Mouse (Mus musculus) monocyte, adult 5-6 weeks (primary cell): ENCODE measurements around the gene Lurap1. TPM values are rescaled to one million over a fixed set of nuclear protein-coding genes. Genes with fewer than 3 reads are reported as not detected.
A peak's percentile ranks its signal among the peaks of the same experiment; 100 is the strongest.

Source experiments
- ATAC-seq: fragments of 153-309, 156-312 bp; replicated peaks from 2 replicates; pipeline ENCODE4 v1.8.0; 2017; ENCODE audit warnings: mild to moderate bottlenecking; ENCODE audit not compliant: low TSS enrichment, insufficient number of reproducible peaks, severe bottlenecking, poor library complexity, low FRiP score
- total RNA-seq: library from RNA; stranded (forward); fragments of 200-1000, 200-491, 200-594 nt; gene quantifications from 3 replicates; pipeline ENCODE4 v1.2.3, GENCODE M21; 2017

Gene Lurap1
- total RNA-seq, 1 experiment from 2014 or later = 0.19 TPM

DNA sequence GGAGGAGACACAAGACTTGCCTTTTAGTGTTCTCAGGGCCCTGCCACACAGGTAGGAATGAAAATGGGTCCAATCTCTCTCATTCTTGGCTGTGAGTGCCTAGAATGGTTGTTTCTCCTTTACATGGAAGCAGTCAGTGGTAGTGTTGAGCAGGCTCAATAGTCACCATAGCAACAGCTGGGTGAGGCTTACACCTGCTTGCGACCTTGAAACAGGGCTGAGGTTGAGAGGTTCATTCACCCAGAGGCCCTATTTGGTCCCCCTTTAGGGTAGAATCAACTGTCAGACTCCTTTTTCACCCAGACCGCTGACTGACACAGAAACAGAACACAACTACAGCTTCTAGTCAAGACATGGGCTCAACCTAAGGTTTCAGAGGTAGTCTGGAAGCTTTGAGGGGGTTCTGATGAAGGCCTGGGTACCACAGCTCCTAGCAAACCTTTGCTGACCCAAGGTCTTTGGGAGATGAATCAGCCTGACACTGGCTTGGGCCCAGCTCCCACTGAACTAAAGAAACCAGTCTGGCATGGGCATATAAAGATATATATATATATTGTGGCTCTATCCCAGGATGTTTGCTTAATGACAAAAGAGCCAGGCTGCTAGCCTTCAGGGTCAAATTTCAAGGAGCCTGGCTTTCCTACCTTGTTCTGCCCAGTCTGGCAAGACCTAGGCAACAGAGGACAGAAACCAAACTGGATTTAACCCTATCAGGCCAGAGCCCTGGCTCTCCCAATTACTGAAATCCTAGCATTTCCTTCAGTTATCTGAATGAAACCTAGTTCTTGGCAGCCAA, 13.8 kb upstream of the Lurap1 start:
- ATAC-seq = no peak

- ATAC-seq = no peak
Observed at GRCm38 (mm10) chr4:116162142-116162541, 11.0 kb upstream of the Lurap1 start.

DNA sequence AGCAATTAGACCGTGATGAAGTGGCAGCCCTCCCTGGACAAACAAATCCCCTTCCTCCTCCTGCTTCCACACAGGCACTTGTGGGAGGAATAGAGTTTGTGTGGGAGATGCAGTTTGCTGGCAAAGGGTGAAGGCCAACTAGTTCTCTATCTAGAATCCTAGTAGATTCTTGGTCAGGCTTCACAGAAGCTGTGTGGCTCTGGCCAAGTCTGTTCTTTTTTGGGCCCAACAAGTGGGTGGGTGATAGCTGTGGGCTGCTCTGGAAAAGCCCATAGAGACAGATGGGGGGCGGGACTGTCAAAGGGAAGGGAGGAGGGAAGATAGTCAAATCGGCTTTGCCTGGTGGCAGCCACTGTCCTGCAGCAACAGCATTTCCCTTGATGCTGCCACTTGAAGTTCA, 9.6 kb upstream of the Lurap1 start:
- ATAC-seq = no peak

DNA sequence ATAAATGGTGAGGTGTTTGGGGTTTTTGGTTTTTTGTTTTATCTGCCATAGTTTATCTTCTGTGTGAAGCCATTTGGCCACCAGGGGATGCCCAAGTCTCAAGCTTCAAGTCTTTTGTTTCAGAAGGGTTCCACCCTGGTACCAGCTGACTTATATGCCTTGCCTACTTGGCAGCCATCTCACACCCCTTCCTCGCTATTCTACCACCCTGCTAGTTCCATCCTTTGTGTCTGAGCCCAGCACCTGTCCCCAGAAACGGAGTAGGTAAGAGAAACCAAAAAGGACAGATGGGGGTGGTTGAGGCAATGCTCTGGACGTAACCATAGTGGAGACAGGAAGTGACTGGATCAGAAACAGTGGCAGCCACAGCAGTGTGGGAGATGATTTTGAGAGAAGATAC, 8.8 kb upstream of the Lurap1 start:
- ATAC-seq = no peak

GRCm38 (mm10) chr4:116157882-116158281, 6.7 kb upstream of the Lurap1 start:
- no peak for ATAC-seq

DNA sequence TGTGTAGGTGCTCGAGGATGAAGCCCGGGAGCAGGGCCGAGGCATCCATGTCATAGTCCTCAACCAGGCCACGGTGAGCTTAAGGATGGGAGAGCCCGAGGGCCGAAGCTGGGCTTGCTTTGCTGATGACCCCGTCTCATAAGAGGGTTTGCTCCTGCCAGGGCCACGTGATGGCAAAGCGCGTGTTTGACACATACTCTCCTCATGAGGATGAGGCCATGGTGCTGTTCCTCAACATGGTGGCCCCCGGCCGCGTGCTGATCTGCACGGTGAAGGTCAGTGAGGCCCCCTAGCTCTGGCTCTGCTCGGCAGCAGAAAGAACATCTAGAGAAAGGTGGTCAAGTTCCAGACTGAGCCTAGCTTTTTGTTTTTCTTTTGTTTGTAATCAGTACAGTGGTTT, 1.6 kb upstream of the Lurap1 start:
- ATAC-seq = no peak

DNA sequence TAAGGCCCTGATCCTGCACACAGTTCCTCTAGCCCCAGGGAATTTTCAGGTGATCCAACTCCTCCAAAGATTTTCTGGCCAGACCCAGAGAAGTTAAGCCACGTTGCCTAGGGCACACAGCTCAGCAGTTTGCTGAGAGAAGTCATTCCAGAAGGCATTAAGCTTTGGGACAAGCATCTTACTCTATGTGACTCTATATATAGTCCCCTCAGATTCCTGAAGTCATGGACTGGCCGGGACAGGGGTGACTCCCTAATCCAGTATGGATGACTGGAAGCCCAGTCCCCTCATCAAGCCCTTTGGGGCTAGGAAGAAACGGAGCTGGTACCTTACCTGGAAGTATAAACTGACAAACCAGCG, 296 bp downstream of the Lurap1 start:
- ATAC-seq = no peak

DNA sequence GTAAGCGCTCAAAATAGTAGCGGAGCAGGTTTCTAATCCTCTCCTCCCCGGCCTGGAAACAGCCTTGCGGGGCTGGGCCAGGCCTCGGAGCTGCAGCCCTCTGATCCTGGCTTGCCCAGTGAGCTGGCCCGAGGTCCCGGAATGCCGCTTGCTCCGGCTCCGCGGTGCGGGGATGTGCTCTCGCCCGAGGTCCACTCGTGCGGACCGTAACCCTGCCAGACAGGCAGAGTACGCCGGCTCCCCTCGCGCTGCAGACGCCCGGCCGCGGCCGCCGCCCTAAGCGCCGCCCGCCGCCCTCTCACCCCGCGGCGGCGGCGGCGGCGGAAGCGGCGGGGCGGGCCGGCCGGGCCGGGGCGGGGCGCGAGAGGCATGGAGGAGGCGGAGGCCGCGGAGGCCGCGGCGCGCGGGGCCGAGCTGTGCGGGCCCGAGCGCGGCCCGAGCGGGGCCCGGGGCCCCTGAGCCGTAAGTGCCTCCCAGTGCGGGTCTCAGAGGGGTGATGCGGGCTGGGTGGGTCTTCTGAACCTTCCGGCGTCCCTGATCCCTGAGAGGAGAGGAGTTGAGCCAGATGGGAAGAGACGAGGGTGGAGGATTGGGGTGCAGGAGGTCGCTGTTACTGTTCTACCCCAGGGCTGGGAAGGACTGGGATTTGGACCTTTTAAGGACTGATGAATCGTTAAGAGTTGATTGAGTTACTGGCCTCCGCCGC, 829 bp downstream of the Lurap1 start:
- ATAC-seq = 0 out of 2 replicates have a peak, but pooled peaks have one; percentile 11

- no peak for ATAC-seq
Observed at GRCm38 (mm10) chr4:116149812-116150155, 1.4 kb downstream of the Lurap1 start.

GRCm38 (mm10) chr4:116143891-116144717, 7.0 kb downstream of the Lurap1 start:
- ATAC-seq = 0 out of 2 replicates have a peak, but pooled peaks have one; percentile 15

DNA sequence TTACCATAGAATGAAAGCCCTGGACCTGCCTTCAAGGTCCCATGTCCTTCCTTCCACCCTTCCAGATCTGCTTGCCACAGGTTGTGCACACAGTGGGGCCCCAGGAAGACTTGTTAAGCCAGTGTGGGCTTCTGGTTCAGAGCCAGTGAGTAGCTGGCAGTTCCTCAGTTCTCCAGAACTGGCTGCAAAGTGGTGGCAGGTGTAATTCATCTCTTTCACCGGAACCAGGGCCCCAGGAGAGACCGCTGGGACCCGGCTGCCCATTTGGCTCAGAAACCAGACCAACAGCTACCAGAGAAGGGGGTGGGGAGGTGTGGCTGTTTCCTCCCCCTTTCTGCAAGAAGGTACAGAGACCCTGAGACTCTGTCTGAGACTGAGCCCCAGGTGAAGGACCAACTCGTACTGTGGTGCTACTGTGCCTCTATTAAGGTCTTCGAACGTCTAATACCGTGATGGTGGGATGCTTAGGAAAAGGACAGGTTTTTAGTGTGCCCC, 7.8 kb downstream of the Lurap1 start:
- no peak for ATAC-seq

DNA sequence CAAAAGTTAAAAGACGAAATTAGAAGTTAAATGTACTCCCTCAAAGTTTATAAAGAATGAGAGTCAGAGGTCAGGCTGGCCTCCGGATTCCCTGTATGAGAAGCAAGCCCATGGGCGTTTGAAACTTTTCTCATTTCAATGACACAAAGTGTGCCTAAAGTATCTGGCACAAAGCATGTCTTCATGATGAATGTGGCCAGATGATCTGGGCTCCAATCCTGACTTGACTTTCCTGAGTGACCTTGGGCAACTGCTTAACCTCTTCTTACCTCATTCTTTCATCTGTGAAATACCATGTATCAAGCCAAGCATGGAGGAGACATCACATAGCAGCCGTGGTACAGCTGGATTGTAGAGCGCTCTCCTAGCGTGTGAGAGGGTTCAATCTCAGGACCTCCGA, 8.9 kb downstream of the Lurap1 start:
- ATAC-seq = no peak

GRCm38 (mm10) chr4:116141736-116142135, 9.4 kb downstream of the Lurap1 start:
- ATAC-seq = no peak

- ATAC-seq = no peak
Observed at GRCm38 (mm10) chr4:116140801-116141574, 10.2 kb downstream of the Lurap1 start.

GRCm38 (mm10) chr4:116137421-116137996, 13.6 kb downstream of the Lurap1 start:
- no peak for ATAC-seq

DNA sequence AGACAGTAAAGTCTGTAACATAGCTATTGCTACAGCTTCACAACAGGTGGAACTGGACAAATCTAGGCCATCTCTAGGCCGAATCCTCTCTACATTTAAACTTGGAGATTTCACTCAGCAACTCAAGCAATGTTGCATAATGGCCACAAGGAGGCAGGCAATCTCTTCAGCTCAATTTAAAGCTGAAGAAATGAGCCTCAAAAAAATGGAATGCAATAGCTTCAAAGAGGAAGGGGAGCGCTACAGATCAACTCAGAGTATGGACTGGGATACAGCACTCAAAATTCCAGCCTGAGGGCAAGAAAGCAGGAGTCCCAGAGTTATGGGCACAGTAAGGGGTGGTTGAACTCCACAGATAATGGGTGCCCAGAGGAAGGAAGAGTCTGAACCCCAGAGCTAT, 16.1 kb downstream of the Lurap1 start:
- 0 out of 2 replicates have a peak, but pooled peaks have one; percentile 1 for ATAC-seq

GRCm38 (mm10) chr4:116133126-116133525, 18.0 kb downstream of the Lurap1 start:
- no peak for ATAC-seq

DNA sequence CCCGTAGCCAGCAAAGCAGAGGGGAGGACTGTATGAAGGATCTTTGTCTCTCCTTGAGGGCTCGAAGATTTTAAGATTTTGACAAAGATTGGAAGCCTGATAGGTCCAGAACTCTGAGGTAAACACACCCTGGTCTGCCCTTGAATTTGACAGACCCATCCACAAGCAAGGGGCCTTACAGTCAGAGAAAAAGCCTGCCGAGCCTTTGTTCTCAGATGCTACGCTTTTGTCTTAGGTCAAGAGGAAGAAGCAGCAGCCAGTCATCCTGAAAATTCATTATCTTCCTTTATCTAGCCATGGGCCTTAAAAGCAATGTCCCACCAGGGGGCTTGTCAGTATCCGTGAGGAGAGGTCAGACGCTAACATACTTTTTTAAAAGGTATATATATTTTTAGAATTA, 23.2 kb downstream of the Lurap1 start:
- ATAC-seq = no peak
